Mouse (Mus musculus): ENCODE data around the gene Mbtps1. TPM values are rescaled to one million over a fixed set of nuclear protein-coding genes. Genes with fewer than 3 reads are reported as not detected.

Mbtps1 gene
- polyA plus RNA-seq, 1 experiment from 2014 or later, result 147 TPM

Other genes starting within 250 kb of the Mbtps1 start
- gene Hsbp1, start 214.2 kb downstream of the Mbtps1 start, polyA plus RNA-seq (2016; fragmentation: Nextera tagmentation; extraction: Ambion mirVana), result 325 and 333 TPM in 2 replicates
- gene Mlycd, start 163.9 kb downstream of the Mbtps1 start, polyA plus RNA-seq (2016; fragmentation: Nextera tagmentation; extraction: Ambion mirVana), result 12.5 and 14.7 TPM in 2 replicates
- 0.43 and 0.56 TPM in 2 replicates for gene Osgin1, start 124.6 kb downstream of the Mbtps1 start, polyA plus RNA-seq (2016; fragmentation: Nextera tagmentation; extraction: Ambion mirVana)
- 10.7 and 12.5 TPM in 2 replicates for gene Necab2, start 112.0 kb downstream of the Mbtps1 start, polyA plus RNA-seq (2016; fragmentation: Nextera tagmentation; extraction: Ambion mirVana)
- 1.7 and 3.3 TPM in 2 replicates for gene Slc38a8, start 57.0 kb downstream of the Mbtps1 start, polyA plus RNA-seq (2016; fragmentation: Nextera tagmentation; extraction: Ambion mirVana)
- 37.2 and 39.5 TPM in 2 replicates for gene Hsdl1, start 16.4 kb upstream of the Mbtps1 start, polyA plus RNA-seq (2016; fragmentation: Nextera tagmentation; extraction: Ambion mirVana)
- 0.09 TPM in 1 of 2 replicates, not detected in the other for gene Dnaaf1, start 16.5 kb upstream of the Mbtps1 start, polyA plus RNA-seq (2016; fragmentation: Nextera tagmentation; extraction: Ambion mirVana)
- 15.2 and 15.5 TPM in 2 replicates for gene Taf1c, start 46.5 kb upstream of the Mbtps1 start, polyA plus RNA-seq (2016; fragmentation: Nextera tagmentation; extraction: Ambion mirVana)
- gene Adad2, start 54.0 kb upstream of the Mbtps1 start, polyA plus RNA-seq (2016; fragmentation: Nextera tagmentation; extraction: Ambion mirVana), result 0.10 and 0.23 TPM in 2 replicates
- gene Kcng4, start 76.9 kb upstream of the Mbtps1 start, polyA plus RNA-seq (2016; fragmentation: Nextera tagmentation; extraction: Ambion mirVana), result 0.08 and 0.11 TPM in 2 replicates
- gene Wfdc1, start 107.6 kb upstream of the Mbtps1 start, polyA plus RNA-seq (2016; fragmentation: Nextera tagmentation; extraction: Ambion mirVana), result 4.3 and 5.6 TPM in 2 replicates
- gene Atp2c2, start 141.3 kb upstream of the Mbtps1 start, polyA plus RNA-seq (2016; fragmentation: Nextera tagmentation; extraction: Ambion mirVana), result 1.1 and 1.9 TPM in 2 replicates
- 11.6 and 14.4 TPM in 2 replicates for gene Tldc1, start 219.7 kb upstream of the Mbtps1 start, polyA plus RNA-seq (2016; fragmentation: Nextera tagmentation; extraction: Ambion mirVana)

Data from embryonic facial prominence, embryonic 12.5 days (tissue).